Mouse (Mus musculus) midbrain, embryonic 13.5 days (tissue): Measurements from ENCODE around the gene Glis1. TPM values are rescaled to one million over a fixed set of nuclear protein-coding genes. Genes with fewer than 3 reads are reported as not detected.
A peak's percentile ranks its signal among the peaks of the same experiment; 100 is the strongest.

ENCODE experiments used
- ATAC-seq: fragments of 200-750 bp; cut with Nextera tagmentation; 2 replicates; pipeline ENCODE4 v1.8.0; 2017; ENCODE audit warnings: mild to moderate bottlenecking, moderate TSS enrichment, moderate library complexity
- H3K27ac ChIP-seq: fragments of 300-500 bp; sonication (generic); 2 replicates; pipeline ENCODE4 v1.5.1; 2015; ENCODE audit warnings: inconsistent platforms, mild to moderate bottlenecking, moderate library complexity
- H3K27me3 ChIP-seq: fragments of 300-500 bp; sonication (generic); 2 replicates; pipeline ENCODE4 v1.6.1; 2015; ENCODE audit warnings: mild to moderate bottlenecking, inconsistent platforms
- H3K36me3 ChIP-seq: fragments of 300-500 bp; sonication (generic); 2 replicates; pipeline ENCODE4 v1.6.1; 2015; ENCODE audit warnings: mild to moderate bottlenecking, inconsistent platforms
- H3K4me1 ChIP-seq: fragments of 300-500 bp; sonication (generic); replicated peaks from 2 replicates; pipeline ENCODE4 v1.6.1; 2015; ENCODE audit warnings: inconsistent platforms
- H3K4me2 ChIP-seq: fragments of 300-500 bp; sonication (generic); replicated peaks from 2 replicates; pipeline ENCODE4 v1.6.1; 2015; ENCODE audit warnings: moderate library complexity, mild to moderate bottlenecking, inconsistent platforms
- H3K4me3 ChIP-seq: fragments of 300-500 bp; sonication (generic); replicated peaks from 2 replicates; pipeline ENCODE4 v1.5.1; 2015; ENCODE audit warnings: mild to moderate bottlenecking, inconsistent platforms
- H3K9ac ChIP-seq: fragments of 300-500 bp; sonication (generic); replicated peaks from 2 replicates; pipeline ENCODE4 v1.6.1; 2015; ENCODE audit warnings: mild to moderate bottlenecking, inconsistent platforms
- H3K9me3 ChIP-seq: fragments of 300-500 bp; sonication (generic); 2 replicates; pipeline ENCODE4 v1.6.1; 2016; ENCODE audit warnings: mild to moderate bottlenecking, inconsistent platforms
- WGBS: fragments of 180-500 bp; shearing (Covaris S2); methylation state at CpG from one replicate; pipeline ENCODE4 v1.1.7; 2015; 5-methylcytosine and 5-hydroxymethylcytosine counted together
- polyA plus RNA-seq: library from polyadenylated mRNA; unstranded; fragments of >200 nt; fragmentation: Nextera tagmentation; extraction: Ambion mirVana; gene quantifications from 2 replicates; pipeline ENCODE4 v1.2.1, GENCODE M21; 2015

Gene Glis1
- polyA plus RNA-seq, 1 experiment from 2014 or later, result 1.5 TPM

- H3K27ac ChIP-seq, result no peak overlapping the region
- no peaks in the 10 kb centered on the region for H3K36me3 ChIP-seq
- no peak overlapping the region for H3K4me2 ChIP-seq
- no peak overlapping the region for H3K9ac ChIP-seq
- no peaks in the 10 kb centered on the region for H3K27me3 ChIP-seq
- 77% methylated on average over 5 of the region's 5 CpGs for WGBS
- no peaks in the 10 kb centered on the region for H3K4me1 ChIP-seq
- no peak overlapping the region for H3K4me3 ChIP-seq
- no peaks in the 10 kb centered on the region for H3K9me3 ChIP-seq
- ATAC-seq, result peak; percentile 43; the same call in 1 of the 2 replicates
Measured at GRCm38 (mm10) chr4:107485903-107486302, 51.5 kb downstream of the Glis1 start.

GRCm38 (mm10) chr4:107489121-107489840, 54.9 kb downstream of the Glis1 start:
- WGBS, result 83% methylated on average over 20 of the region's 20 CpGs
- H3K9ac ChIP-seq, result no peak overlapping the region
- H3K4me2 ChIP-seq, result no peak overlapping the region
- H3K9me3 ChIP-seq, result no peaks in the 10 kb centered on the region
- no peaks in the 10 kb centered on the region for H3K36me3 ChIP-seq
- no peak overlapping the region for H3K27ac ChIP-seq
- no peaks in the 10 kb centered on the region for H3K4me1 ChIP-seq
- no peak for ATAC-seq
- 0 out of 2 replicates have a peak, but pooled peaks cover 3% of the 10 kb centered on the region for H3K27me3 ChIP-seq
- H3K4me3 ChIP-seq, result no peak overlapping the region

- no peak for ATAC-seq
- no peak overlapping the region for H3K9ac ChIP-seq
- no peak overlapping the region for H3K4me2 ChIP-seq
- 82% methylated on average over 5 of the region's 5 CpGs for WGBS
- no peaks in the 10 kb centered on the region for H3K4me1 ChIP-seq
- no peaks in the 10 kb centered on the region for H3K9me3 ChIP-seq
- H3K4me3 ChIP-seq, result no peak overlapping the region
- H3K27ac ChIP-seq, result no peak overlapping the region
- no peaks in the 10 kb centered on the region for H3K36me3 ChIP-seq
- 0 out of 2 replicates have a peak, but pooled peaks cover 3% of the 10 kb centered on the region for H3K27me3 ChIP-seq
Measured at GRCm38 (mm10) chr4:107492991-107493390, 58.6 kb downstream of the Glis1 start.

- H3K4me3 ChIP-seq, result no peak overlapping the region
- no peak for ATAC-seq
- H3K9me3 ChIP-seq, result no peaks in the 10 kb centered on the region
- H3K36me3 ChIP-seq, result no peaks in the 10 kb centered on the region
- no peaks in the 10 kb centered on the region for H3K4me1 ChIP-seq
- H3K27ac ChIP-seq, result no peak overlapping the region
- WGBS, result 76% methylated on average over 9 of the region's 9 CpGs
- 0 out of 2 replicates have a peak, but pooled peaks cover 3% of the 10 kb centered on the region for H3K27me3 ChIP-seq
- no peak overlapping the region for H3K9ac ChIP-seq
- no peak overlapping the region for H3K4me2 ChIP-seq
Measured at GRCm38 (mm10) chr4:107495751-107496430, 61.5 kb downstream of the Glis1 start.

GRCm38 (mm10) chr4:107497430-107497935, 63.1 kb downstream of the Glis1 start:
- H3K4me1 ChIP-seq, result no peaks in the 10 kb centered on the region
- no peaks in the 10 kb centered on the region for H3K9me3 ChIP-seq
- H3K27me3 ChIP-seq, result 0 out of 2 replicates have a peak, but pooled peaks cover 3% of the 10 kb centered on the region
- H3K4me3 ChIP-seq, result no peak overlapping the region
- 82% methylated on average over 18 of the region's 18 CpGs for WGBS
- H3K4me2 ChIP-seq, result no peak overlapping the region
- no peak overlapping the region for H3K27ac ChIP-seq
- no peak for ATAC-seq
- no peaks in the 10 kb centered on the region for H3K36me3 ChIP-seq
- H3K9ac ChIP-seq, result no peak overlapping the region

- H3K27ac ChIP-seq, result no peak overlapping the region
- ATAC-seq, result no peak
- H3K4me3 ChIP-seq, result no peak overlapping the region
- no peaks in the 10 kb centered on the region for H3K36me3 ChIP-seq
- H3K9me3 ChIP-seq, result no peaks in the 10 kb centered on the region
- no peaks in the 10 kb centered on the region for H3K27me3 ChIP-seq
- no peak overlapping the region for H3K4me2 ChIP-seq
- 70% methylated on average over 10 of the region's 10 CpGs for WGBS
- no peak overlapping the region for H3K9ac ChIP-seq
- H3K4me1 ChIP-seq, result no peaks in the 10 kb centered on the region
Measured at GRCm38 (mm10) chr4:107502601-107503051, 68.2 kb downstream of the Glis1 start.

- no peak for ATAC-seq
- Histone ChIP-seq H3K27me3 (no peaks in the 10 kb centered on the region), H3K4me1 (no peaks in the 10 kb centered on the region), H3K27ac (no peak overlapping the region), H3K4me2 (no peak overlapping the region), H3K9ac (no peak overlapping the region), H3K9me3 (no peaks in the 10 kb centered on the region), H3K36me3 (no peaks in the 10 kb centered on the region), H3K4me3 (no peak overlapping the region)
- 94% methylated on average over 11 of the region's 11 CpGs for WGBS
Measured at GRCm38 (mm10) chr4:107514981-107515380, 80.6 kb downstream of the Glis1 start.

- H3K27me3 ChIP-seq, result no peaks in the 10 kb centered on the region
- no peaks in the 10 kb centered on the region for H3K9me3 ChIP-seq
- whole genome bisulfite sequencing, result 95% methylated on average over 7 of the region's 7 CpGs
- H3K4me1 ChIP-seq, result no peaks in the 10 kb centered on the region
- H3K4me2 ChIP-seq, result no peak overlapping the region
- H3K27ac ChIP-seq, result no peak overlapping the region
- H3K9ac ChIP-seq, result no peak overlapping the region
- no peaks in the 10 kb centered on the region for H3K36me3 ChIP-seq
- no peak overlapping the region for H3K4me3 ChIP-seq
- no peak for ATAC-seq
Measured at GRCm38 (mm10) chr4:107515626-107516025, 81.2 kb downstream of the Glis1 start.

GRCm38 (mm10) chr4:107518766-107519165, 84.4 kb downstream of the Glis1 start:
- Histone ChIP-seq H3K4me2 (no peak overlapping the region), H3K4me3 (no peak overlapping the region), H3K9ac (no peak overlapping the region), H3K27ac (no peak overlapping the region), H3K27me3 (no peaks in the 10 kb centered on the region), H3K4me1 (peaks cover 7% of the 10 kb centered on the region; the same call in 1 of the 2 replicates), H3K9me3 (no peaks in the 10 kb centered on the region), H3K36me3 (no peaks in the 10 kb centered on the region)
- WGBS, result 95% methylated on average over 11 of the region's 11 CpGs
- no peak for ATAC-seq

GRCm38 (mm10) chr4:107520071-107520470, 85.7 kb downstream of the Glis1 start:
- H3K4me3 ChIP-seq, result no peak overlapping the region
- ATAC-seq, result no peak
- H3K27me3 ChIP-seq, result no peaks in the 10 kb centered on the region
- no peak overlapping the region for H3K27ac ChIP-seq
- WGBS, result 76% methylated on average over 5 of the region's 5 CpGs
- no peaks in the 10 kb centered on the region for H3K36me3 ChIP-seq
- H3K4me1 ChIP-seq, result peaks cover 7% of the 10 kb centered on the region; the same call in 1 of the 2 replicates
- H3K4me2 ChIP-seq, result no peak overlapping the region
- no peak overlapping the region for H3K9ac ChIP-seq
- no peaks in the 10 kb centered on the region for H3K9me3 ChIP-seq

- H3K27ac ChIP-seq, result no peak overlapping the region
- no peaks in the 10 kb centered on the region for H3K27me3 ChIP-seq
- H3K4me1 ChIP-seq, result peaks cover 7% of the 10 kb centered on the region; the same call in 1 of the 2 replicates
- no peak overlapping the region for H3K4me3 ChIP-seq
- H3K9ac ChIP-seq, result no peak overlapping the region
- WGBS, result 50% methylated on average over 5 of the region's 5 CpGs
- no peaks in the 10 kb centered on the region for H3K9me3 ChIP-seq
- H3K36me3 ChIP-seq, result no peaks in the 10 kb centered on the region
- H3K4me2 ChIP-seq, result no peak overlapping the region
- no peak for ATAC-seq
Measured at GRCm38 (mm10) chr4:107520816-107521215, 86.4 kb downstream of the Glis1 start.

- Histone ChIP-seq H3K36me3 (no peaks in the 10 kb centered on the region), H3K9me3 (no peaks in the 10 kb centered on the region), H3K4me1 (peaks cover 7% of the 10 kb centered on the region; the same call in 1 of the 2 replicates), H3K4me2 (no peak overlapping the region), H3K27me3 (no peaks in the 10 kb centered on the region), H3K27ac (no peak overlapping the region), H3K4me3 (no peak overlapping the region), H3K9ac (no peak overlapping the region)
- ATAC-seq, result no peak
- WGBS, result 67% methylated on average over 11 of the region's 11 CpGs
Measured at GRCm38 (mm10) chr4:107523607-107524151, 89.3 kb downstream of the Glis1 start.
